Mouse (Mus musculus) megakaryocyte, embryonic 14.5 days (primary cell): ENCODE measurements at regions not wholly inside any gene's neighbourhood (a gene's known extent, or its start where the extent isn't known, plus 50 kb on each side); places are given as distances from the start of the nearest gene placed in this dataset.

Experiments
- FLI1 ChIP-seq: IDR thresholded peaks from 2 replicates; pipeline ENCODE4 v1.6.1; 2012; ENCODE audit warnings: low read length, inconsistent platforms, mixed read lengths
- GATA1 ChIP-seq: IDR thresholded peaks from 3 replicates; pipeline ENCODE4 v1.6.1; 2012; ENCODE audit warnings: mixed read lengths, low read length, inconsistent platforms, borderline replicate concordance

GRCm38 (mm10) chr16:76827674-76828441 is 185.6 kb upstream of the Usp25 start:
- TF ChIP-seq GATA1 (no peak), FLI1 (no peak)
